Mouse (Mus musculus): ENCODE data around the gene Olfr10.

Olfr10 gene

GRCm38 (mm10) chr11:49329686-49330085, 25.1 kb downstream of the Olfr10 start:
- no peak for DNase-seq

GRCm38 (mm10) chr11:49334888-49335287, 30.3 kb downstream of the Olfr10 start, which contains the start of gene Olfr1390:
TSS of gene Olfr1390 (plus strand) at chr11:49335188.
- no peak for DNase-seq

GRCm38 (mm10) chr11:49337150-49337832, 32.8 kb downstream of the Olfr10 start:
- no peak for DNase-seq
